Mouse (Mus musculus) right cerebral cortex, postnatal 10 days (tissue): ENCODE data around the gene Artn.

Experiments
- DNase-seq, 2 experiments: peaks; one replicate each; pipeline ENCODE4 v3.0.0; 2021; ENCODE audit warnings: low spot score in 2 of 2

The Artn gene

GRCm38 (mm10) chr4:117929391-117929881 lies at the start of gene Artn:
TSS of gene Artn (minus strand) at chr4:117929763.
- peak in 1 of 2 experiments; percentile 25 for DNase-seq

GRCm38 (mm10) chr4:117979181-117979580 lies 49.6 kb upstream of the Artn start:
- DNase-seq, result no peak

GRCm38 (mm10) chr4:117978282-117978681 lies 48.7 kb upstream of the Artn start:
- no peak for DNase-seq

GRCm38 (mm10) chr4:117977841-117978240 lies 48.3 kb upstream of the Artn start:
- no peak for DNase-seq

- no peak for DNase-seq
These were observed 47.8 kb upstream of the Artn start for GRCm38 (mm10) chr4:117977371-117977770.

GRCm38 (mm10) chr4:117975820-117976219 lies 46.3 kb upstream of the Artn start:
- DNase-seq, result no peak

- DNase-seq, result no peak
These were observed 45.2 kb upstream of the Artn start for GRCm38 (mm10) chr4:117974719-117975118.

GRCm38 (mm10) chr4:117972999-117973398 lies 43.4 kb upstream of the Artn start:
- DNase-seq, result no peak

- no peak for DNase-seq
These were observed 34.9 kb upstream of the Artn start for GRCm38 (mm10) chr4:117964346-117965025.

- DNase-seq, result no peak
These were observed 27.9 kb upstream of the Artn start for GRCm38 (mm10) chr4:117957492-117957891.

GRCm38 (mm10) chr4:117947493-117947892 lies 17.9 kb upstream of the Artn start:
- DNase-seq, result no peak

GRCm38 (mm10) chr4:117946639-117947305 lies 17.2 kb upstream of the Artn start:
- DNase-seq, result no peak

GRCm38 (mm10) chr4:117943317-117943716 lies 13.8 kb upstream of the Artn start:
- no peak for DNase-seq

GRCm38 (mm10) chr4:117936964-117937363 lies 7.4 kb upstream of the Artn start:
- DNase-seq, result no peak

GRCm38 (mm10) chr4:117934081-117934480 lies 4.5 kb upstream of the Artn start:
- no peak for DNase-seq

- no peak for DNase-seq
These were observed 3.7 kb upstream of the Artn start for GRCm38 (mm10) chr4:117933248-117933647.

- peak; percentile 48 to 64 for DNase-seq
These were observed 793 bp downstream of the Artn start for GRCm38 (mm10) chr4:117928699-117929241.

- peak; percentile 59 to 72 for DNase-seq
These were observed 1.3 kb downstream of the Artn start for GRCm38 (mm10) chr4:117928234-117928633.

GRCm38 (mm10) chr4:117926545-117927482 lies 2.7 kb downstream of the Artn start:
- DNase-seq, result peak; percentile 75 to 77

- no peak for DNase-seq
These were observed 4.6 kb downstream of the Artn start for GRCm38 (mm10) chr4:117924916-117925315.

- peak in 1 of 2 experiments; percentile 24 for DNase-seq
These were observed 6.1 kb downstream of the Artn start for GRCm38 (mm10) chr4:117923450-117923849.

- no peak for DNase-seq
These were observed 8.2 kb downstream of the Artn start for GRCm38 (mm10) chr4:117921358-117921757.
